Mouse (Mus musculus): ENCODE measurements at regions not wholly inside any gene's neighbourhood (a gene's known extent, or its start where the extent isn't known, plus 50 kb on each side); places are given as distances from the start of the nearest gene placed in this dataset.
A peak's percentile ranks its signal among the peaks of the same experiment; 100 is the strongest.

DNA sequence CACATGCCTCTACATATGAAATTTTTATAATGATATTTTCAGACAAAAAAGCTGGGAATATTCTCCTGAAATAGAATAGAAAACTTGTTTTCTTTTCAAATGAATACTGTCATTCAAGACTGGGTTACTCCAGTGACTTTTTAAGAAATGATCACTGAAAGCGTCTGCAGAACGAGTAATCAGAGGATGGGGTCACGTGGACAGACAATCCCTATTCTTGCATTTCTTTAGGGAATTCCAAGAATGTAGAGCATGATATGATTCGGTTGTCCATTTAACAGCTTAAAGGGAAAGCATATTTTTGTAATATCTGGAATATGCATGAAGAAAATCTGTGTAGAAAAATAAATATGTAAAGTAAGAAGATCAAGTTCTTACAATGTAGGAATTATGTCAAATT is 65.6 kb downstream of the 4933402N22Rik start:
- no peak for DNase-seq (ENCODE audit: low read depth, low spot score)

DNA sequence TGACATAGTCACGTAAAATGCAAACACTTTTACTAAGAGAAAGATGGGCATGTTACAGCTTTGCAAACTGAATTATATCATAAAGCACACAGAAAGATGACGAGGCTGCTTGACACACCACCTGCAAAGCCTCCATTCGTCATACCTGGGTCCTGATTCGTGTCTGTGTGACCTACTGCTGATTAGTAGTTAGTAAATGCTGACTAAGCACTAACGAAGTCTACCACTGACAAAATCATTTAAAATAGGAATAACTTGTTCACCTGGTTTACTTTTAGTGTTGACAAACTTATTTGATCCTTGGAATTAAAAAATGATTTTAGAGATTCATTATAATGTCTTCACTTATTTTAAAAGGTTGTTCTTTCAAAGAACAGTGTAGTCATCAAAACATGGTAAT is 71.3 kb downstream of the 4933402N22Rik start:
- no peak for DNase-seq (ENCODE audit: low read depth, low spot score)

DNA sequence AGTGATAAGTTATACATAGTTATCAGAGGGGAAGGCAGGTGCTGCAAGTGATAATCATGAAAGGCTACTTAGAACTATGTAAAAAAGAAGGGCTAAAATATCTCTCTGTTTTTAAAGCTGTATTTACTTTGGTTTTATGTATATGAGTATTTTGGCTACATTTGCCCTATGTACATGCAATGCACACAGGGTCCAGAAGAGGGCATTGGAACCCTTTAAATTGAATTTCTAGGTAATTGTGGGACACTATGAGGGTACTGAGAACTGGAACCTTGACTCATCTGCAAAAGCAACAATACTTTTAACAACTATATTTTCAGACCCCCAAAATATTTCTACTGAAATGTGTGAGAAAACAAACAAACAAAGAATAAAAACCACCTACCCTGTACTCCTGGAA is 82.9 kb downstream of the 4933402N22Rik start:
- no peak for DNase-seq (ENCODE audit: low read depth, low spot score)

DNA sequence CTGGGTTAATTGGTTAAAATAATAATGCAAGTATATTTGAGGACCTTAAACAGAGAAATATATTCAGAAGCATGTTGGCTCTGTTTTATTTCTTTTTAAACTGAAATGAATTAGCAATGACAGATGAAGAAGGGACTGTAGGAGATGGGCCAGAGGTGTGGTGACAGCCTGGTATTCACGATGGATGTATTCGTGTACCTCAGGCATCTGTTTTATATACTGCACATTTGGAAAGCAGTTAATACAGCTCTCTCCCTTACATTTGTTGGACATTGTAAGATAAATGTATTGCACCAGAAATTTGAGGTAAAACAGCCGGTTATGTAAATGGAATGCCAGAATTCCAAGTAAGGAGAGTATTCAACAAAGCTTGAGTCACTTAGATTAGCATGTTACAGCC is 88.6 kb downstream of the 4933402N22Rik start:
- DNase-seq (ENCODE audit: low read depth, low spot score): no peak

DNA sequence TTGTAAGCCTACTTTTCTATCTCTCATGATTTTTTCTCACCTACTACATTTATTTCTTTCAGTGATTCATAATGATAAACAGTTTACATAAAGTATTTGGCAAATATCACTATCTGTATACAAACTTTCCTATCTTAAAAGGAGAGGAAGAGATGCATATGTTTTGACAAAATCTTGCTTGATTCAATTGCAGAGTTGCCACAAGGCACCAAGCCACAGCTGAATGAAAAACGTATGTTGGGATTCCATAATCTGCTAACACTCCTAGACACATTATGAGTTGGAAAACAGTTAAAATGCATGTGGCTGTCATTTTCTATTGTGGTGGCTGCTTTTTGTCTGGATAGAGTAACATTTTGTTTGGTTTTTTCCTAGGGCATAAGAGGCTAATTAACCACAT is 98.5 kb downstream of the 4933402N22Rik start:
- DNase-seq (ENCODE audit: low read depth, low spot score): no peak

DNA sequence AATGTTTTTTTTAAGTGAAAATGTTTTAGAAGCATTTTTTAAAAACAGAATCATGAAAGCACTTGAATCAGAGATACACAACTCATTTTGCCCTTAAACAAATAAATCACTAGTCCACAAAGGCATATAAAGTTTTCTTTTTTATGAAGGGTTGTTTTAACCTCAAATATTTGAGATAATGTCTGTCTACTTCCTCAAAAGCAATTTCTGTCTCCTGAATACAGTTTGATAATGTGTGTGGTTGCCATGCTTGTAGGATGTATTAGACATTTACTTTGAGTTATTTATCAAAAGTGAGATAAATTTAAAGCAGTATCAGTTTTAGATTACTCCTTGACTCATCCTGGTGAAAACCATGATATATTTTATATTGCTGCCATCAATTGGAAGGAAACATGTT is 102.6 kb downstream of the 4933402N22Rik start:
- DNase-seq (ENCODE audit: low read depth, low spot score): no peak

DNA sequence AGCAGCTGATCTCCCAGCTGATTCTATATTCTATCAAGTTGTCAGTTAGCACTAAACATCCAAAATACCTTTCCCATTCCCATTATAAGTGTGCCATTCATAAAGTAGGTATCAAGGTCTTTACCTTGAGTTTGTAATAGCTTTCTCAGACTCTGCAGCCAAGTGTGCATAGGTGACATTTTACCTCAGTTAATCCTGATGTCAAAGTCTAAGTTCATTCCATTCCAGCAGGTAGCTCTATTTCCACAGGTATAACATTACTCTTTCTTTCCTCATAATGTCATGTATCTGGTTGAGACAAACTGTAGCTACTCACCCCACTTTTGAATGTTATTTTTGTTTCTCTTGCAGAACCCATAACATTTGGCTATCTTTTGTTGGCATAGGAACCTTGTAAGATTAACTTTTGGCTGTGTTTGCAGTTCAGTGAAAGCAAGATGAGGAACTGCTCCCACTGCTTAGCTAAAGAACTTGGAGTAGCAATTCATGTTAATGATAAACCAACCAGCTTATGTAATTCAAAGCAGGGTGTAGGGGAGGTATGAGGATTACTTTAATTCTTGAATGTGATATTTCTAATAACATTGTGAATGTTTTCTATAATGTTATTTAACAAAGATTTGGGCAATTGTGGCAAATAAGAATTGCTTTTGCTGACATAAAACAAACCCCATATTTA is 107.0 kb downstream of the 4933402N22Rik start:
- no peak for DNase-seq (ENCODE audit: low read depth, low spot score)

DNA sequence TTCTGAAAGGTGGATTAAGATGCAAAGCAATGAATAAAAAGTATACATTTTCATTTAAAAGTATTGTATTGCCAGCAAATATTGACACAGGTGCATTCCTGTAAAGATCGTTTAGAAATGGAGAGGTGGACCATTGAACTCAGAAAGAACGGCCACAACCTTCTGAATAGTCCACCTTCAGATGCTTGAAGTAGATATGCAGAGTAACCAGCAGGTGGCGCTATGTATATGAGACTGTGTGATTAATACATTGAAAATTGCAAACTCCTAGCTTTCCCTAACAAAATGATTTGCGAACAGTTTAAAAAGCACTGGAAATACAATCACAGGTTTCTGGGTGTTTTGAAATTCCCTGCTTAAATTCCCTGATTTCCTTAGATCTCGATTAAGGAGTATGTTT is 112.2 kb downstream of the 4933402N22Rik start:
- peak; percentile 47 for DNase-seq (ENCODE audit: low read depth, low spot score)

DNA sequence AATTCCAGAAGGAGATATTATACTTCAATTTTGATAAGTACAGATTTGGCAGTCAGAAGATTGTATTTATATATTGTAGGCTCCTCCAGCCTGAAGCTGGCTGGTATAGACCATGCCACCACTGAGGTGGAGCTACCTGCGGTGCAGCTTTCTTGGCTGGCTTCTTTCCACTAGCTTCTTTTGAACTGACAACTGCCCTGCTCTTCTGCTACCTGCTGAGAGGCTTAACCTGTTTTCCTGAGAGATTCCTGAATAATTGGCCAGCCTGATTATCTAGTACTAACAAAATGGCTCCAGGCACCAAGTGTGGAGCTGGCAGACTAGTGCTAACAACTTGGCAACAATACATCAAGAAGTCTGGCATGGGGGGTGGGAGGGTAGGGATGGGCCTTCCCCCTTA is 132.0 kb downstream of the 4933402N22Rik start:
- no peak for DNase-seq (ENCODE audit: low read depth, low spot score)

DNA sequence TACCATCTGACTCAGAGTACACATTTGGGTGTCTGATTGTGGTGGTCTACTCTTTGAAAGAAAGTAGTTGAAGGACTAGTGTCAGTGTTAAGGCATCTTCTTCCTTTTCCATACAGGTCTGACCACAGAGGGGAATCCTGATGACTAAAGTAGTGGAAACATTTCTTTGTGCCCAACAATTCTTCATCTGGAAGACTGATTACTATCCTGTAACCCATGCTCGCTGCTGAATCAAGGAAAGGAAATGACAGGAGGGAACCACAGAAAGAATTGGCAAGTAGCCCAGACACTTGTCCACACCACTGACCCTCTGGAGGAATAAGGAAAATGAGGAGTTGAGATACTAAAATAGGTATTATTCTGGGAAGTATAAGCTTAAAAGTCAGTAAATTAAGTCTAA is 162.3 kb downstream of the 4933402N22Rik start:
- DNase-seq (ENCODE audit: low read depth, low spot score): no peak

DNA sequence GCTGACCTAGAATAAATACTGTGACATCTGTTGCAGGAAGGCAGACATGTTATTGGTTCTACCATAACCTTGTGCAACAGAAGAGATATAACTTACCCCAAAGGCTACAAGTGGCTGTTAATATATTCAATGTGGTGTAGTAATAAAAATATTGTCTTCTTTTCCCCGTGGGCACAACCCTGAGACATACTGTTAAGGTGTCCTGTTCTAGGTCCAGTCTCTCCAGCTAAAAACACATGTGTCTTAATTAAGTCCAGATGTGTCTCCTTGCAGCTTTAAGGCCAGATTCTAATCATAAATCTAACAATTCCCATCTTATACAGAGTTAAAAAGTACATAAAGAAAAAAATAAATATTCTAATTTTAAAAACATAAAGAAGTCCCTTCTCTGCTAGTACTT is 175.8 kb downstream of the 4933402N22Rik start:
- DNase-seq (ENCODE audit: low read depth, low spot score): no peak

DNA sequence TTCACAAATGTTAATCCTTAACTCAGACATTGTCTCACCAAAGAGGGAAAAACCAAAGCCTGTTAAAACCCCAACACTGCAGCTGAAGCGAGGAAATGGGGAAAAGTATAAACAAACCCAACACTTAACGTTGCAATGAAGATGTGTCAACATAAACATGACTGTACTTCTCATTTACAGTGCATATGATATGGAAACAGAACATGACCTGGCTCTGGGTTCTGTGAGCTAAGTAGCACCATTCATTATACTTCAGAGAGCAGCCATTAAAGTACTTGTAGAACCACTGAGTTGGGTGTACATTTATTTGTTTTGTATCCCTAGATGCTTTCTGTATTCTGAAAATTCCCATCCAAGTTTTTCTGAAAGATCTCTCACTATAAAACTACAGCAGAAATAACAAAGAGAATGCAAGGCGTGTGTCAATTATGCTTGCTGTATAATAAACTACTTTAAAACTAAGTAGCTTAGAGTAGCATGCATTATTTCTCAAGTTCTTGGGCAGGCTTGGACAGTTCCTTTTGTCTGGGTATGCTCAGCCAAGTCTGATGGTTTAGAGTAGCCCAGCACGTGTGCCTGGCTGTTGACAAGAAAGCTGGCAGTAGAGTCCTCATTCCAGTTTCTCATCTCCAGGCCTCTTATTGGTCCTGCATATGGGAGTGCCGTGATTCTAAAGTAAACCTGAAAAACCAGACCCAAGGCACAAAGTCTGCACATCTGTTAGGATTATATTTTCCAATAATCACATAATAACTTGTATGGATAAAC is 198.9 kb downstream of the 4933402N22Rik start:
- DNase-seq (ENCODE audit: low read depth, low spot score): no peak

DNA sequence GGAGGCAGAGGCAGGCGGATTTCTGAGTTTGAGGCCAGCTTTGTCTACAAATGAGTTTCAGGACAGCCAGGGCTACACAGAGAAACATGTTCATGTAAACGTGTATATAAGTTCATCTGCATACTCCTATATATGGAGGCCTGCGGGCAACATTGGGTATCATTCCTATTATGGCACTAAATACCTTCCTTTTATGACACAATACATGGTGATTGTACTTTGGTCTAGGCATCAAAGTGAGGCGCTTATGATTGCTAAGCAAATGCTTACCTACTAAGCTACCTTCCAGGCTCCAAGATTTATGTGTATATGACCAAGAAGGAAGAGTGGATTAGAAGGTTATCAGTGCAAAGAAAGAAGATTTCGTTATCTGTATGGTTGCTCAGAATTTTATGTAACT is 207.1 kb downstream of the 4933402N22Rik start:
- no peak for DNase-seq (ENCODE audit: low read depth, low spot score)

DNA sequence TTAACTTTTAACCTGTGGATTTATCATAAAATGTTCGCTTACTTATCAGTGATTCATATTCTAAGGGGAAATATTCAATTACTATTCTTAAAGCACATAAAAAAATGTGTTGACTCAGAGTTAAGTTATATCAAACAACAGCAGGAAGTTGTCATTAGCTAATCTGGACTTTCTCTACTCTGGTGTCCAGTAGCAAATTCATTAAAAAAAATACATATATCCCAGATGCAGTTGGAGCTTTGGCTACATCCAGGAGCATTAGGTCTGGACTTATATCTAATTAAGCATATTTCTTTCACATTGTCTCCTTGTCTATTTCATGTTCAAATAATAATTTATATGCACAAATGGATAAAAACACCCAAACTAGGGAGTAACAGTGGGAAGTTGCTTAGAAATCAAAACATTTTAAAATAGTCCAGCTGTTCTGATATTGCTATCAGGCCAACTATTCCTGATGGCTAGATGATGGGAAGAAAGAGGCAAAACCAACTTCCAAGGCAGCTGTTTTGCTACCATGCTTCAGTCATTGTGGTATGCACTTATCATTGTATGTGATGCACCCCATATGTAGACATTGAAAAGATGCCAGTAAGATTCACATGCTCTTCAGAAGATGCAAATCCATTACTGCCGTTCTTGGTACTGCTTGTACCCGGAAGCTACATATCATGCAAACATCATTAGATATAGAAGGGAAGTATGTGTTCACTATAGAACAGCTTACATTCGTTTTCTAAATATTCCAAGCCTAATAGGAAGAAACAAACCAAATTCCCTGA is 209.8 kb downstream of the 4933402N22Rik start:
- DNase-seq (ENCODE audit: low read depth, low spot score): no peak

DNA sequence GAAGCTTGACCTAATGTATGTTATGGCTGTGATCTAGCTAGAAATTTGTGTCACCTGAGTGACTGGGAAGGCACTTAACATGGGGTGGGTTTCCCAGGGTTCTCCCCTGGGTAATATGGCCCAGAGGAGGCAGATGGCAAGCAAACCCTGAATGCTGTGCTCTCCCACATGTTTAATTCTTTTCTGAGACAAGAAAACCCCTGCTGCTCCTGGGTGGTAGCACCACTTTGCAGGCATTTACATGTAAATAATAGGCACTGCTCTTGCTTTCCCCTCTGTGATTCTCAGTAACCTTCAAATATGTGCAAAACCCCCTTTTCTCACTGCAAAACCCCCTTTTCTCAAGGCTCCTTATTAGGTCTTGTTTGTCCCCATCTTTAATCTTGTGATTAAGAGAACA is 221.1 kb downstream of the 4933402N22Rik start:
- no peak for DNase-seq (ENCODE audit: low read depth, low spot score)

DNA sequence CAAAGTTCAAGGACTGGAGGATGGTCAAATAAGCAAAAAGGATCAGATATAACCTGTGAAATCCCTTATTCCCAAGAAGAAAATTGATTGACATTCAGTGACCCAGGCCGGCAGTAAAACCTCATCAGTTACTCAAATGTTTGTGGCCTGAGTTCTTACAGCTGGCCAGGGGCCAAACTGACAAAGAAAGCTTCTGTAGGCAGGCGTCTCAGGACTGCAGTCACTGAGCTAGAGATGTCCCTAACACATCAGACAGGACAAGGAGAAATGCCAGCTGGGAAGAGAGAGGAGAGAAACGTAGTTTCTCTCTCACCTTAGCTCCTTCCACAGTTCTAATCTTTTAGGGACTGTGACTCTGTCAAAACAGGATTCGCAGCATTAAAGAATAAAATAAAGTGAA is 229.9 kb upstream of the Sema3d start:
- no peak for DNase-seq (ENCODE audit: low read depth, low spot score)

DNA sequence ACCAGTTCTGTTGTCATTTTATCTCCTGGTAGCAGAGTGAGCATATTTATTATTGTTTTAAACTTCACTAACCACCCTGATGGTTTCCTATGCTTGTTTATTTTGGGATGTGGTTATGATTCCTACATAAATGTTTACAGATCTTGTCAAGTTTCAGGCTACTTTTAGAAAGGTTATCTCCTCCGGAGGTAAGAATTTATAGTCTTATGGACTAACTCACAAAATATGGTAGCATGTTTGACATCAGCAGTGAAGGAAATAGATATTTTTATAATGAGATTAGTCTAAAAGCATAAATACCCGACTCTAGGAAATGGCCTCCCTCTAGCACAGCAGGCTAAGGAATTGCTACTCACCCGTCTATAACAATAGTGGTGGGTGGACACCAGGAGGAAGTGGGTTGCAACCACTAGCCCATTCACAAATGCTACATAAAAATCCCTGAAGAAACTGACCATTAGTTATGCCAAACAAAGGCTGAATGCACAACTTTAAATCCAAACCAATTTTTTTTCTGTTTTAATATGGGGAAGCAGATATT is 228.6 kb upstream of the Sema3d start:
- no peak for DNase-seq (ENCODE audit: low read depth, low spot score)

DNA sequence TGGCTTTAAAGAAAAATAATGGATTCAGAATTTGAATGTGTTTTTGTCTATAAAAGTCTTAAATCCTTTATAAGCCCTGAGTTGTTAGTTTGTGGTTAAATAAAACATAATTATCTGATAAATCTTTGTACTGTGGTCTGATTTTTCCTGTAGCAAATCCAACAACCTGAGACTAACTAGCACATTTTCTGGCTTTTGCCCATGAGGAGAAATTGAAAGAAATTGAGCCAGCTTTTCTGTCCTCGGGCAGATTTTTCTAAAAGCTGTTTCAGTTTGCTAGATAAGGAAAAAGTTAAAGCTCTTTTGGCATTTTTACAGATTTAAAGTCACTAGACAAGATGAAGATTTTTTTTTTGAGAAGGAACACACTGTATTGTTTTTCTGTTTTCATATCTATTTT is 191.5 kb upstream of the Sema3d start:
- DNase-seq (ENCODE audit: low read depth, low spot score): no peak

DNA sequence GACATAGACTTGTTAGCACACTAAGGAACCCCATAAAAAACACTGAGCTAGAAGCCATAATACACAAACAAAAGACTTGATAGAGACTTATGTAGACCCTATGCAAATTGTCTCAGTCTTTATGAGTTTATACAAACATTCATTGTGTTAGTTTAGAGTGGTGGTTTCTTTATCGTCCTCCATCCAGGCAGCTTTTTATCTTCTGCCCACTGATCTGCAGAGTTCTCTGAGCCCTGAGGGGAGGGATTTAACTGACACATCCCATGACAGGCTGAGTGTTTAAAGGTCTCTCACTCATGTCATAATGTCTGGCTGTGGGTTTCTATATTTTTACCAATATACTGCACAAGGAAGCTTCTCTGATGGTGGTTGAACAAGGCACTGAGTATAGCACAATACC is 175.7 kb upstream of the Sema3d start:
- no peak for DNase-seq (ENCODE audit: low read depth, low spot score)

DNA sequence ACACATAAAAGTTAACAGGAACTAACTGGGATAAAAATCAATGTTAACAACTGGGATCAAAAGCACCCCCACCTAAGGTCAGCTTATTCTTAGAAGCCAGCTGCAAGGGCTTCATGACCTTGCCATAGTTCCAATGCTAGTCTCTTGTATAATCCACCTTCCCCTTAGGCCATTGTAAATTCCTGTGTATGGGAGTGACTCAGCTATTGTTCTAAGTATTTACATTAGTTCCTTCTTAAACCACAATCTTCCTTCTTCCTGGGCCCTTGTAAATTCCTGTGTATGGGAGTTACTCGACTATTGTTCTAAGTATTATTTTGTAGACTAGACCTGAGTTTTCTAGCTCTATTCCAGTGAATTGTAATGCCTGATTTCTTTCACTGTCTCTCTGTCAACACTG is 173.6 kb upstream of the Sema3d start:
- no peak for DNase-seq (ENCODE audit: low read depth, low spot score)

DNA sequence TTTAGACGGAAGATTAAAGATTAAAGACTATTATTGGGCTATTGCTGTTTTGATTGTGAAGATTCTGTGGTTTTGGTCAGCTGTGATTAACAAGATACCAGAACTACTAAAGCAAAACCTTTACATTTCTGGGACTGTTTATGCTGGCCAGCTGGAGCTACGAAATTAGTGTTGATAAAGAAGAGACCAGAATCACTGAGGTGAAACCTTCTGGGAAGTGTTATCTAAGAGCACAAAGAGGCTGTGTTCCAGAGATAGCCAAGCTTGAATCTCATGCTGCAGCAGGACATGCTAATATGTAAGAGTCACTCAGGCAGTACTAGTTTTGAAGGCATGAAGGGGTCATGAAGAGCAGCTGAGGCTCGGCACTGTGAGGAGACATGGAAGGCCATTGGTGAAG is 169.7 kb upstream of the Sema3d start:
- DNase-seq (ENCODE audit: low read depth, low spot score): no peak

DNA sequence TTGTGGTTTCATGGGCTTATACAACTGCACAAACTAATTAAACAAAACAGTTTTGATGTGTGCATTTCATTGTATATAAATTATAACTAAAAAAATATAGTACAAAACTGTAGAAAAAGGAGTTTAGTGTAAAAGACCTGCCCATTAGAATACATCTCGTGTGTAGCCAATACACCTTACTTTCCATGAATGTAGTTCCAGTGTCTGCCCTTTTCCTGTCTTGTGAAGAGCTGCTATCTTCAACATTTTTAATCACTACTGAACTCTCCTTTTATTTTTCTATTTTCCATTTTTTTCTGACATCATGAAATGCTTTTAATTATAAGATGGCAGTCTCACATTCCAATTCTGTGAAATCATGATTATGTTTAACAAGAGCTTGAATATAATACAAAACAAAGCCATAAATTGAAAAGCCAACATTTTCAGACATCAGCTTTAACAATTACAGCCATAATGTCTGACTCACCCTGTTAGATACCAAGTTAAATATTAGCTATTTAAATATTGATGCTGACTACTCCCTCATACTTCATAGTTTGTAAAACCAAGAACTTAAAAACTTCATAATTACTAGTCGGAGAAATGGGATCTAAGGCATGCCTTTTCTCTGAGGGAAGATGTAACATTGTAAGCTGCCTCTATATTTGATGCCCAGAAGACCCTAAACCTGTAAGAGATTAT is 163.6 kb upstream of the Sema3d start:
- no peak for DNase-seq (ENCODE audit: low read depth, low spot score)
